Mouse (Mus musculus) kidney, postnatal 4 days (tissue): Measurements from ENCODE around the gene Tmem207.
"Not testable (repeated sequence)": the region's sequence is repeated elsewhere in the genome, so short reads cannot be mapped to it uniquely, and the experiment has no call there.

Source experiments
- DNase-seq, 2 experiments: peaks; one replicate each; pipeline ENCODE4 v3.0.0; 2021; ENCODE audit warnings: mixed read lengths in 2 of 2

The Tmem207 gene

GRCm38 (mm10) chr16:26526669-26527068 is at the start of gene Tmem207:
Gene Tmem207 (minus strand): TSS chr16:26526769.
- DNase-seq, result no peak

- no peak for DNase-seq
These were observed 47.6 kb upstream of the Tmem207 start for GRCm38 (mm10) chr16:26574173-26574572.

GRCm38 (mm10) chr16:26571836-26572235 is 45.3 kb upstream of the Tmem207 start:
- DNase-seq, result no peak

- DNase-seq, result no peak
These were observed 42.9 kb upstream of the Tmem207 start for GRCm38 (mm10) chr16:26569387-26569978.

GRCm38 (mm10) chr16:26562771-26563170 is 36.2 kb upstream of the Tmem207 start:
- no peak for DNase-seq

- DNase-seq, result no peak
These were observed 35.2 kb upstream of the Tmem207 start for GRCm38 (mm10) chr16:26561743-26562142.

- no peak for DNase-seq
These were observed 32.2 kb upstream of the Tmem207 start for GRCm38 (mm10) chr16:26558797-26559196.

- no peak for DNase-seq
These were observed 25.7 kb upstream of the Tmem207 start for GRCm38 (mm10) chr16:26552234-26552633.

- DNase-seq, result no peak
These were observed 22.7 kb upstream of the Tmem207 start for GRCm38 (mm10) chr16:26549221-26549620.

GRCm38 (mm10) chr16:26546879-26547206 is 20.3 kb upstream of the Tmem207 start:
- DNase-seq, result no peak

GRCm38 (mm10) chr16:26546170-26546878 is 19.8 kb upstream of the Tmem207 start:
- DNase-seq, result peak in 1 of 2 experiments; percentile 7

GRCm38 (mm10) chr16:26532287-26532686 is 5.7 kb upstream of the Tmem207 start:
- DNase-seq, result no peak

GRCm38 (mm10) chr16:26530451-26530850 is 3.9 kb upstream of the Tmem207 start:
- no peak for DNase-seq

- DNase-seq, result peak; percentile 54 to 69
These were observed 1.5 kb upstream of the Tmem207 start for GRCm38 (mm10) chr16:26527931-26528666.

GRCm38 (mm10) chr16:26525832-26526231 is 737 bp downstream of the Tmem207 start:
- no peak for DNase-seq

- peak; percentile 41 to 61 for DNase-seq
These were observed 7.0 kb downstream of the Tmem207 start for GRCm38 (mm10) chr16:26519596-26519995.

GRCm38 (mm10) chr16:26504961-26505360 is 21.6 kb downstream of the Tmem207 start:
- peak in 1 of 2 experiments; percentile 12 for DNase-seq

- DNase-seq, result no peak
These were observed 25.8 kb downstream of the Tmem207 start for GRCm38 (mm10) chr16:26500738-26501137.

GRCm38 (mm10) chr16:26499705-26500104 is 26.9 kb downstream of the Tmem207 start:
- DNase-seq, result not testable (repeated sequence)

- DNase-seq, result peak; percentile 31 to 45
These were observed 30.8 kb downstream of the Tmem207 start for GRCm38 (mm10) chr16:26495721-26496120.

GRCm38 (mm10) chr16:26471254-26471653 is 55.3 kb downstream of the Tmem207 start:
- no peak for DNase-seq

GRCm38 (mm10) chr16:26466535-26466934 is 60.0 kb downstream of the Tmem207 start:
- no peak for DNase-seq

- DNase-seq, result peak in 1 of 2 experiments; percentile 2
These were observed 63.7 kb downstream of the Tmem207 start, which contains the start of gene Cldn16 for GRCm38 (mm10) chr16:26462835-26463234. Gene Cldn16 (plus strand): TSS chr16:26463135.

- no peak for DNase-seq
These were observed 70.4 kb downstream of the Tmem207 start for GRCm38 (mm10) chr16:26456182-26456581.
